ENCODE assay signal across 11 mouse cellular contexts in the genomic region with DNA sequence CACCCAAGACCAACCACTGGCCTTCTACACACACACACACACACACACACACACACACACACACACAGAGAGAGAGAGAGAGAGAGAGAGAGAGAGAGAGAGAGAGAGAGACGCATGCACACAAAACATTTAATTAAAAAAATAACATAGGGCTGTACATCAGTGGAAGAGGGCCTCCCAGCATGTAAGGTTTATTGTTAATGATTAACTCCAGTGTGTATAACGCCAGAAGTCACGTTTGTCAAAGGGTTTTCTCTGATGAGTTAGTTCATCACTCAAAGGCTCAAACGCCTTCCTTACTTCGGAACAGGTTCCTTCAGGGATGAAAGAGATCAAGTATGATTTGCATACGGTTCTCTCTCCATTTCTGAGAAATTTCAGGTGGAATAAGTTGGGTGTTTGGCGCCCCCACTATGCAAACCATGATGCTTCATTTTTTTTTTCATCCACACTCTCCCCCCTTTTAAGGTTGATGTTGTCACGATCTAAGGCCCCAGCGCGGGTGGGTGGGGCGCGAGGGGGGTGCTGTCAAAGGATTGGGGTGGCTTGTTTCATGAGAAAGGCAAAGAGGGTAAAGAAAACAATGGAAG. TPM values are rescaled to one million over a fixed set of nuclear protein-coding genes. Genes with fewer than 3 reads are reported as not detected.
DNase-seq lines count a peak whose midpoint lies in the region; ATAC-seq and TF ChIP-seq lines count a peak whose summit lies in the region.
"Had no signal": no experiment of that assay in that cellular context is flagged by ENCODE, and none has a peak within 500 bp of the region (broad histone marks: within the 10 kb centered on the region; RNA-seq: fewer than 3 reads in every experiment).

No protein-coding gene starts in this region.

- no peaks in the 10 kb centered on the region for H3K4me1 ChIP-seq in liver, adult 2 months (ENCODE audit: control insufficient read depth, insufficient read depth, low read length)
- H3K4me1 ChIP-seq in forebrain, embryonic 11.5 days (replicated peaks; ENCODE audit: control insufficient read depth, insufficient read depth, low read length), result peaks cover 2% of the 10 kb centered on the region; the same call in 1 of the 2 replicates
- peaks cover 7% of the 10 kb centered on the region for H3K4me1 ChIP-seq in intestine, embryonic 16.5 days (ENCODE audit: control insufficient read depth, insufficient read depth, low read length)
- H3K4me1 ChIP-seq in neural tube, embryonic 13.5 days (replicated peaks), result peaks cover 21% of the 10 kb centered on the region

- WGBS in liver, adult 2 months, result 22% methylated on average over 12 of the region's 12 CpGs
- 44% methylated on average over 12 of the region's 12 CpGs for WGBS in forebrain, embryonic 11.5 days
- WGBS in intestine, embryonic 16.5 days, result 27% methylated on average over 12 of the region's 12 CpGs
- WGBS in neural tube, embryonic 13.5 days, result 36% methylated on average over 12 of the region's 12 CpGs

- no peaks in the 10 kb centered on the region for H3K79me2 ChIP-seq in liver, adult 2 months (ENCODE audit: control insufficient read depth, insufficient read depth, low read length)

- H3K4me2 ChIP-seq in forebrain, embryonic 11.5 days (ENCODE audit: low read depth, low read length, severe bottlenecking), result peak overlapping the region; percentile 67; the same call in 1 of the 2 replicates
- peak overlapping the region; percentile 93 for H3K4me2 ChIP-seq in intestine, embryonic 16.5 days (ENCODE audit: low read depth, low read length)
- peak overlapping the region; percentile 75 for H3K4me2 ChIP-seq in neural tube, embryonic 13.5 days

- no peaks in the 10 kb centered on the region for H3K36me3 ChIP-seq in liver, adult 2 months (ENCODE audit: control insufficient read depth, insufficient read depth, low read length)
- H3K36me3 ChIP-seq in forebrain, embryonic 11.5 days (ENCODE audit: control insufficient read depth, insufficient read depth, low read length), result no peaks in the 10 kb centered on the region
- H3K36me3 ChIP-seq in intestine, embryonic 16.5 days (ENCODE audit: control insufficient read depth, insufficient read depth, low read length), result no peaks in the 10 kb centered on the region
- peaks cover 23% of the 10 kb centered on the region for H3K36me3 ChIP-seq in neural tube, embryonic 13.5 days

- H3K4me3 ChIP-seq in liver, adult 2 months (ENCODE audit: insufficient read depth, low read depth, low read length), result no peak overlapping the region
- H3K4me3 ChIP-seq in forebrain, embryonic 11.5 days (ENCODE audit: low read depth, low read length), result peak overlapping the region; percentile 46; the same call in 1 of the 2 replicates
- H3K4me3 ChIP-seq in intestine, embryonic 16.5 days (ENCODE audit: low read length), result peak overlapping the region; percentile 59
- H3K4me3 ChIP-seq in neural tube, embryonic 13.5 days, result peak overlapping the region; percentile 56

- no peak for TF ChIP-seq CTCF in liver, adult 2 months (IDR thresholded peaks at IDR 0.05; ENCODE audit: low read depth, low read length)

- no peaks in the 10 kb centered on the region; the same call in 1 of the 2 replicates for H3K27me3 ChIP-seq in liver, adult 2 months (ENCODE audit: control insufficient read depth, insufficient read depth, low read length)
- H3K27me3 ChIP-seq in forebrain, embryonic 11.5 days (ENCODE audit: control insufficient read depth, insufficient read depth, low read length), result peaks cover 5% of the 10 kb centered on the region; the same call in 1 of the 2 replicates
- no peaks in the 10 kb centered on the region for H3K27me3 ChIP-seq in intestine, embryonic 16.5 days (replicated peaks; ENCODE audit: control insufficient read depth, insufficient read depth, low read length)
- H3K27me3 ChIP-seq in neural tube, embryonic 13.5 days, result peaks cover 12% of the 10 kb centered on the region
- H3K27me3 ChIP-seq: Patski had no signal

- peak; percentile 3 for DNase-seq in liver, adult 2 months (ENCODE audit: extremely low read depth, low read depth, low spot score)
- DNase-seq in liver, result no peak
- no peak for DNase-seq in forebrain, embryonic 11.5 days (ENCODE audit: low spot score)
- no peak for DNase-seq in cerebellum, postnatal 10 days
- no peak for DNase-seq in adrenal gland, postnatal 4 days (ENCODE audit: low spot score in 2 of 2)
- no peak for DNase-seq in cerebellum, postnatal 14 days
- DNase-seq: thymus, postnatal 4 days had no signal

- no peaks in the 10 kb centered on the region for H3K9me3 ChIP-seq in forebrain, embryonic 11.5 days (ENCODE audit: control insufficient read depth, low read length)
- H3K9me3 ChIP-seq in intestine, embryonic 16.5 days (ENCODE audit: control insufficient read depth, low read length), result no peaks in the 10 kb centered on the region
- no peaks in the 10 kb centered on the region for H3K9me3 ChIP-seq in neural tube, embryonic 13.5 days

- no peak for ATAC-seq in forebrain, embryonic 11.5 days (replicated peaks; ENCODE audit: low FRiP score)
- peak; percentile 79 for ATAC-seq in intestine, embryonic 16.5 days
- ATAC-seq in neural tube, embryonic 13.5 days (ENCODE audit: low read depth), result no peak
- ATAC-seq: inflammation-experienced regulatory T-cells, adult 6 months; Patski had no signal

- H3K27ac ChIP-seq in liver, adult 2 months (replicated peaks; ENCODE audit: insufficient read depth, low read depth, low read length), result no peak overlapping the region
- H3K27ac ChIP-seq in forebrain, embryonic 11.5 days (ENCODE audit: low read depth, low read length), result no peak overlapping the region
- peak overlapping the region; percentile 21 for H3K27ac ChIP-seq in intestine, embryonic 16.5 days (ENCODE audit: low read length)
- peak overlapping the region; percentile 82 for H3K27ac ChIP-seq in neural tube, embryonic 13.5 days (replicated peaks)

- TF ChIP-seq POLR2A in liver, adult 2 months (IDR thresholded peaks at IDR 0.05; ENCODE audit: extremely low read depth, insufficient read depth, low read length), result no peak

- H3K9ac ChIP-seq in liver, adult 2 months (ENCODE audit: low read depth, low read length), result no peak overlapping the region
- H3K9ac ChIP-seq in forebrain, embryonic 11.5 days (ENCODE audit: low read length), result no peak overlapping the region; the same call in 1 of the 2 replicates
- H3K9ac ChIP-seq in intestine, embryonic 16.5 days (ENCODE audit: low read depth, low read length), result peak overlapping the region; percentile 78; the same call in 1 of the 2 replicates
- H3K9ac ChIP-seq in neural tube, embryonic 13.5 days, result peak overlapping the region; percentile 85

RNA-seq across cellular contexts. Expression of gene Prkar1b, which starts 21.2 kb away (rescaled TPM):
- 0.37 and 0.67 TPM in 2 replicates for total RNA-seq in liver, adult 2 months (2014; rRNA removed)
- 0.22 and 0.60 TPM in 2 replicates for polyA plus RNA-seq in liver, adult 2 months (2012; rRNA removed)
- 10.9 and 13.0 TPM in 2 replicates for polyA plus RNA-seq in forebrain, embryonic 11.5 days (2014; fragmentation: Nextera tagmentation; extraction: Ambion mirVana)
- polyA plus RNA-seq in intestine, embryonic 16.5 days (2015; fragmentation: Nextera tagmentation; extraction: Ambion mirVana), result 22.7 and 23.6 TPM in 2 replicates
- 183 and 196 TPM in 2 replicates for polyA plus RNA-seq in neural tube, embryonic 13.5 days (2015; fragmentation: Nextera tagmentation; extraction: Ambion mirVana)
- 10 to 100 TPM; 23.1 to 31.3 TPM for total RNA-seq in adrenal gland, postnatal 4 days (2021)

RNA-seq across cellular contexts. Expression of gene Dnaaf5, which starts 21.5 kb away (rescaled TPM):
- total RNA-seq in liver, adult 2 months (2014; rRNA removed), result 2.7 and 3.5 TPM in 2 replicates
- polyA plus RNA-seq in liver, adult 2 months (2012; rRNA removed), result 8.1 and 9.0 TPM in 2 replicates
- polyA plus RNA-seq in forebrain, embryonic 11.5 days (2014; fragmentation: Nextera tagmentation; extraction: Ambion mirVana), result 11.5 and 11.9 TPM in 2 replicates
- polyA plus RNA-seq in intestine, embryonic 16.5 days (2015; fragmentation: Nextera tagmentation; extraction: Ambion mirVana), result 2.4 and 4.7 TPM in 2 replicates
- polyA plus RNA-seq in neural tube, embryonic 13.5 days (2015; fragmentation: Nextera tagmentation; extraction: Ambion mirVana), result 4.6 and 4.8 TPM in 2 replicates
- total RNA-seq in adrenal gland, postnatal 4 days (2021), result 10 to 100 TPM; 15.8 to 16.1 TPM

Comparison
In these comparisons a context has a peak if more than half of its experiments do, and no peak if none do; other contexts are left out.
1. H3K27ac ChIP-seq: peak in intestine, embryonic 16.5 days (single experiment) and neural tube, embryonic 13.5 days (single experiment); none in liver, adult 2 months (single experiment) and forebrain, embryonic 11.5 days (single experiment).
2. H3K9ac ChIP-seq: peak in intestine, embryonic 16.5 days (single experiment) and neural tube, embryonic 13.5 days (single experiment); none in liver, adult 2 months (single experiment) and forebrain, embryonic 11.5 days (single experiment).
3. Peak in every context shown above with its lines, with median percentiles within 50 percentile points of each other: H3K4me2 ChIP-seq.